Mouse (Mus musculus) gastrocnemius, adult 8-10 months (tissue): ENCODE measurements around the gene Tasp1. TPM values are rescaled to one million over a fixed set of nuclear protein-coding genes. Genes with fewer than 3 reads are reported as not detected.
"Not testable (repeated sequence)": the region's sequence is repeated elsewhere in the genome, so short reads cannot be mapped to it uniquely, and the experiment has no call there.

ENCODE experiments used
- DNase-seq, 2 experiments: peaks; one replicate each; pipeline ENCODE4 v3.0.0; 2022; ENCODE audit warnings: low spot score in 2 of 2
- total RNA-seq, 4 experiments: library from RNA; stranded (reverse); gene quantifications; 2 replicates each; pipeline ENCODE4 v1.2.4; 2022

Tasp1 gene
- total RNA-seq, 4 experiments from 2014 or later = 5.1 to 6.2 (median 5.4) TPM

GRCm38 (mm10) chr2:140060092-140060867, 6.3 kb downstream of the Tasp1 start:
- no peak for DNase-seq

GRCm38 (mm10) chr2:140058125-140058524, 8.5 kb downstream of the Tasp1 start:
- DNase-seq = no peak

GRCm38 (mm10) chr2:140051607-140052126, 14.9 kb downstream of the Tasp1 start:
- DNase-seq = no peak

- no peak for DNase-seq
These were observed 24.0 kb downstream of the Tasp1 start for GRCm38 (mm10) chr2:140042522-140043131.

- DNase-seq = no peak
These were observed 24.5 kb downstream of the Tasp1 start for GRCm38 (mm10) chr2:140042081-140042480.

- no peak for DNase-seq
These were observed 29.1 kb downstream of the Tasp1 start for GRCm38 (mm10) chr2:140037459-140037858.

- DNase-seq = no peak
These were observed 29.8 kb downstream of the Tasp1 start for GRCm38 (mm10) chr2:140036854-140037253.

GRCm38 (mm10) chr2:140024937-140025336, 41.7 kb downstream of the Tasp1 start:
- no peak for DNase-seq

GRCm38 (mm10) chr2:140007406-140007805, 59.2 kb downstream of the Tasp1 start:
- DNase-seq = no peak

GRCm38 (mm10) chr2:139998170-139998569, 68.4 kb downstream of the Tasp1 start:
- DNase-seq = no peak

- not testable (repeated sequence) for DNase-seq
These were observed 76.7 kb downstream of the Tasp1 start for GRCm38 (mm10) chr2:139989907-139990306.

GRCm38 (mm10) chr2:139967451-139967850, 99.2 kb downstream of the Tasp1 start:
- DNase-seq = no peak

- no peak for DNase-seq
These were observed 100.3 kb downstream of the Tasp1 start for GRCm38 (mm10) chr2:139966288-139966687.

- DNase-seq = no peak
These were observed 117.8 kb downstream of the Tasp1 start for GRCm38 (mm10) chr2:139948843-139949242.

- no peak for DNase-seq
These were observed 129.0 kb downstream of the Tasp1 start for GRCm38 (mm10) chr2:139937581-139937980.

GRCm38 (mm10) chr2:139934577-139934976, 132.0 kb downstream of the Tasp1 start:
- DNase-seq = no peak

- DNase-seq = no peak
These were observed 132.5 kb downstream of the Tasp1 start for GRCm38 (mm10) chr2:139934033-139934572.

GRCm38 (mm10) chr2:139932211-139932610, 134.4 kb downstream of the Tasp1 start:
- no peak for DNase-seq

GRCm38 (mm10) chr2:139924937-139925336, 141.7 kb downstream of the Tasp1 start:
- no peak for DNase-seq

- DNase-seq = not testable (repeated sequence)
These were observed 145.2 kb downstream of the Tasp1 start for GRCm38 (mm10) chr2:139921395-139921794.

GRCm38 (mm10) chr2:139919757-139920156, 146.8 kb downstream of the Tasp1 start:
- DNase-seq = no peak

GRCm38 (mm10) chr2:139906441-139907157, 160.0 kb downstream of the Tasp1 start:
- DNase-seq = no peak
